Mouse (Mus musculus) heart, embryonic 10.5 days (tissue): ENCODE results near the gene Prdm13. TPM values are rescaled to one million over a fixed set of nuclear protein-coding genes. Genes with fewer than 3 reads are reported as not detected.
A peak's percentile ranks its signal among the peaks of the same experiment; 100 is the strongest.

Experiments
- DNase-seq: peaks from one replicate; pipeline ENCODE4 v3.0.0-alpha.2; 2017; ENCODE audit warnings: low spot score
- H3K27ac ChIP-seq: fragments of 300-500 bp; sonication (generic); 2 replicates; pipeline ENCODE4 v1.5.1; 2016; ENCODE audit warnings: mild to moderate bottlenecking
- H3K27me3 ChIP-seq: fragments of 300-500 bp; sonication (generic); 2 replicates; pipeline ENCODE4 v1.6.1; 2016; ENCODE audit warnings: mild to moderate bottlenecking; ENCODE audit not compliant: poor library complexity, insufficient read depth, severe bottlenecking
- H3K36me3 ChIP-seq: fragments of 300-500 bp; sonication (generic); 2 replicates; pipeline ENCODE4 v1.6.1; 2016; ENCODE audit warnings: mild to moderate bottlenecking, moderate library complexity
- H3K4me1 ChIP-seq: fragments of 300-500 bp; sonication (generic); 2 replicates; pipeline ENCODE4 v1.6.1; 2016; ENCODE audit warnings: mild to moderate bottlenecking
- H3K4me3 ChIP-seq: fragments of 300-500 bp; sonication (generic); 2 replicates; pipeline ENCODE4 v1.5.1; 2016; ENCODE audit warnings: mild to moderate bottlenecking, moderate library complexity
- H3K9me3 ChIP-seq: fragments of 300-500 bp; sonication (generic); 2 replicates; pipeline ENCODE4 v1.6.1; 2016; ENCODE audit warnings: mild to moderate bottlenecking, moderate library complexity
- WGBS: fragments of 180-500 bp; shearing (Covaris S2); methylation state at CpG from one replicate; pipeline ENCODE4 v1.1.7; 2016; 5-methylcytosine and 5-hydroxymethylcytosine counted together
- polyA plus RNA-seq: library from polyadenylated mRNA; unstranded; fragments of >200 nt; fragmentation: Nextera tagmentation; extraction: Ambion mirVana; gene quantifications from 2 replicates; pipeline ENCODE4 v1.2.1, GENCODE M21; 2016

Gene Prdm13
- polyA plus RNA-seq, result not detected in 2 replicates

DNA sequence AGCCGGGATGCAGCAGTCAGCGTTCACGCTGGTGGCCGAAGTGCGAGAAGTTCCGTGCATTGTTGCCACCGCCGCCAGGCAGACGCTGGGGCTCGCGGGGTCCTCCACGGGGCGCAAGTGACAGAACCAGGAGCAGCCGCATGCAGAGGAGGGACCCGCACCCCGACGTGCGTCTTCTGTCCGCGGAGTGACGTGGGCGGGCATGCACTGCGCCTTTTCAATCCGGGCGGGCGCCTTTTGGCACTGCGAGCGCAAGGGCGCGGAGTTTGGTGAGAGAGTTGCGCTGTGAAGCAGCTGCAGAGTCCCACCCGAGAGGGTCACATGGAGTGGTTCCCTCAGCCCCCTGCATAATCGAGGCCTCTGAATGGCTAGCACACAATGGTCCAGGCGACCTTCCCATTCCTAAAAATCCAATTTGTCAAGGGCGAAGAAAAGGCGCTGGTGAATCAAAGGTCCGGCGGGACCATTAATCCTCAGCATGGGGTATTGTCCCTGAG, at the start of gene Prdm13:
Gene Prdm13, minus strand, starts transcription at position 369 of the 497 bp plus-strand sequence.
- Histone ChIP-seq H3K4me1 (peaks cover 8% of the 10 kb centered on the region), H3K27ac (no peak within 1 kb of the TSS), H3K27me3 (peaks cover 99% of the 10 kb centered on the region), H3K36me3 (no peaks in the 10 kb centered on the region), H3K9me3 (no peaks in the 10 kb centered on the region), H3K4me3 (0 out of 2 replicates have a peak within 1 kb of the TSS, but pooled peaks have one; percentile 7)
- under 1% methylated on average over 38 of the region's 38 CpGs for WGBS
- DNase-seq, result no peak

GRCm38 (mm10) chr4:21727615-21728165, 41.9 kb upstream of the Prdm13 start, which contains the start of gene Ccnc:
Gene Ccnc, plus strand, starts transcription at chr4:21727701.
- Histone ChIP-seq H3K27me3 (no peaks in the 10 kb centered on the region), H3K27ac (peak within 1 kb of the TSS; percentile 92), H3K9me3 (no peaks in the 10 kb centered on the region), H3K36me3 (peaks cover under 1% of the 10 kb centered on the region; the same call in 1 of the 2 replicates), H3K4me3 (peak within 1 kb of the TSS; percentile 93), H3K4me1 (peaks cover 6% of the 10 kb centered on the region; the same call in 1 of the 2 replicates)
- WGBS, result under 1% methylated on average over 37 of the region's 37 CpGs
- peak; percentile 97 for DNase-seq

- no peaks in the 10 kb centered on the region for H3K9me3 ChIP-seq
- no peak for DNase-seq
- H3K27ac ChIP-seq, result peak overlapping the region; percentile 92
- H3K36me3 ChIP-seq, result no peaks in the 10 kb centered on the region; the same call in 1 of the 2 replicates
- H3K4me1 ChIP-seq, result peaks cover 6% of the 10 kb centered on the region; the same call in 1 of the 2 replicates
- peak overlapping the region; percentile 93 for H3K4me3 ChIP-seq
- 2% methylated on average over 22 of the region's 22 CpGs for WGBS
- no peaks in the 10 kb centered on the region for H3K27me3 ChIP-seq
Measured at GRCm38 (mm10) chr4:21726912-21727614, 41.3 kb upstream of the Prdm13 start.

DNA sequence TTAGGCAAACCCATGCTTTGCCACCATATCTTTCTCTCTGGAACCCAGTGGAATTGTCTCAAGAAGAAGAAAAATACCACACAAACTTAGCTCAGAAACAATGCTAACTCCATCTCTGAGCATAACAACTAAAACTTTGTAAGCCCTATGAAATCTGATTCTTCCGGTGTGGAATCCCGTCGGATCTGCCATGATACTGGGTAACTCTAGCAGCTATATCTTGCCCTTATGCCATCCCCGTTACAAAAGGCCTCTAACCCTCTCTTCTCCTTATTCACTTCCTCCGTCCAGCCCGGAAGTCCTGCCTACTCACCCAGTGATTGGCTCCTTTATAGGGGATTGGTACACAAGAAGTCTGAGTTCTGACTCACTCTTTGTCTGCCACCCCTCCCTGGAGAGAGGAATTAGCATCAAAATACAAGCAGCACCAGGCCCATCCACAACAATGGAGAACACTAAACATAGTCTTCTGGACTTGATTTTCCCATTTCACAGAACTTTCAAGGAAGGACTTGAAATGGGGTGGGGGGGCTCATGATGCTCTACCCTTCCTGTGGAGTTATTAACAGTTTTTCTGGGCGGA, 37.1 kb upstream of the Prdm13 start:
- DNase-seq, result no peak
- WGBS, result 61% methylated on average over 7 of the region's 7 CpGs
- no peaks in the 10 kb centered on the region for H3K4me1 ChIP-seq
- H3K27ac ChIP-seq, result no peak overlapping the region
- H3K36me3 ChIP-seq, result no peaks in the 10 kb centered on the region
- H3K4me3 ChIP-seq, result no peak overlapping the region
- H3K27me3 ChIP-seq, result no peaks in the 10 kb centered on the region; the same call in 1 of the 2 replicates
- H3K9me3 ChIP-seq, result no peaks in the 10 kb centered on the region

GRCm38 (mm10) chr4:21712147-21712546, 26.4 kb upstream of the Prdm13 start:
- H3K9me3 ChIP-seq, result no peaks in the 10 kb centered on the region
- no peaks in the 10 kb centered on the region for H3K36me3 ChIP-seq
- 4% methylated on average over 13 of the region's 13 CpGs for WGBS
- peaks cover 5% of the 10 kb centered on the region; the same call in 1 of the 2 replicates for H3K27me3 ChIP-seq
- H3K4me3 ChIP-seq, result no peak overlapping the region
- DNase-seq, result peak; percentile 95
- no peaks in the 10 kb centered on the region for H3K4me1 ChIP-seq
- H3K27ac ChIP-seq, result no peak overlapping the region

DNA sequence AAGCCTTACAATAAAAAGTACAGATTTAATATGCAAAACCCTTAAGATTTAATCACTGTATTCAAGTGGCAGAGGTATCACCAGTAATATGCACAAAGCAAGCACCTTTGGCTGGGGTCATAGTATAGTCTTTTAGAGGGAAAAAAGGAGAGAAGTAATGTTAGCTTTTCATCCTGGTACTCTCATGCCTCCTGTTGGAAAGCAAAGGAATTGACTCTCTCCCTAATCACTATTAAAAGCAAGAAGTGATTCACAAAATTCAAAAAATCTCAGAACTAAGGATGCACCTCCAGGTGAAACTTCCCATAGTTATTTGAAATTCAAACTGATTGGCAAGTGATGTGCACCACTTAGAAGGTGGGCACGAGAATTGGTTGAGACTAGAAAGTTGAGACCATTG, 19.3 kb upstream of the Prdm13 start:
- no peak overlapping the region for H3K4me3 ChIP-seq
- DNase-seq, result no peak
- WGBS, result 40% methylated on average over 1 of the region's 1 CpGs
- H3K9me3 ChIP-seq, result no peaks in the 10 kb centered on the region
- H3K36me3 ChIP-seq, result no peaks in the 10 kb centered on the region
- no peaks in the 10 kb centered on the region for H3K27me3 ChIP-seq
- no peak overlapping the region for H3K27ac ChIP-seq
- no peaks in the 10 kb centered on the region for H3K4me1 ChIP-seq

DNA sequence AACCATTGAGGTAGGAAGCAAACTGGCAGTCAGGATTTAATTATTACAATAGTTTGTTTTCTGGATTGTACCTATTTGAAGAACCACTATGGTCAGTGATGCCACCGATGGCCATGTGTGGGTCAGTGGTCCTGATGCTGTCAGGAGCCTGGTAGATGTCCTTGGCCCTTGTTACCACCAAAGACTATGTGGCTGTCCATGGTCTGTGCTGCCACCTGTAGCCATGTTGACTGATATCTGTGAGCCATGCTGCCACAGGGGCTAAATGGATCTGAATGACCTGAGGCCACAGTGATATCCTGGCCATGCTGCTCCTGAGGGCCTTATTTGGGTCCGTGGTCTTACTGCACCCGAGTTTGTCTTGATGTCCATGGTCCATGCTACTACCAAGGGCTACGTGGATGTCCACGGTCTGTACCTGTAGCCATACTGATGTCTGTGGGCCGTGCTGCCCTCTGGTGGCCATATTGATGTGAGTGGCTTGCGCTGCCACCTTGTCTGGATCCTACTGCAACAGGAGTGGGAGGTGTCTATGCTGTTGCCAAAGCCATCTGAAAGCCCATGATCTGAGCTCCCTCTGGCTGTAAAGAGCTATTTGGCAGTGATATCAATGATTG, 10.0 kb upstream of the Prdm13 start:
- DNase-seq, result no peak
- Histone ChIP-seq H3K4me1 (no peaks in the 10 kb centered on the region), H3K27ac (no peak overlapping the region), H3K36me3 (no peaks in the 10 kb centered on the region), H3K27me3 (peaks cover 36% of the 10 kb centered on the region), H3K9me3 (no peaks in the 10 kb centered on the region), H3K4me3 (no peak overlapping the region)
- 27% methylated on average over 7 of the region's 7 CpGs for WGBS

- DNase-seq, result no peak
- Histone ChIP-seq H3K27ac (no peak overlapping the region), H3K27me3 (peaks cover 91% of the 10 kb centered on the region), H3K9me3 (no peaks in the 10 kb centered on the region), H3K4me1 (peaks cover 8% of the 10 kb centered on the region), H3K4me3 (no peak overlapping the region), H3K36me3 (no peaks in the 10 kb centered on the region)
- 12% methylated on average over 7 of the region's 7 CpGs for WGBS
Measured at GRCm38 (mm10) chr4:21690221-21690620, 4.5 kb upstream of the Prdm13 start.

DNA sequence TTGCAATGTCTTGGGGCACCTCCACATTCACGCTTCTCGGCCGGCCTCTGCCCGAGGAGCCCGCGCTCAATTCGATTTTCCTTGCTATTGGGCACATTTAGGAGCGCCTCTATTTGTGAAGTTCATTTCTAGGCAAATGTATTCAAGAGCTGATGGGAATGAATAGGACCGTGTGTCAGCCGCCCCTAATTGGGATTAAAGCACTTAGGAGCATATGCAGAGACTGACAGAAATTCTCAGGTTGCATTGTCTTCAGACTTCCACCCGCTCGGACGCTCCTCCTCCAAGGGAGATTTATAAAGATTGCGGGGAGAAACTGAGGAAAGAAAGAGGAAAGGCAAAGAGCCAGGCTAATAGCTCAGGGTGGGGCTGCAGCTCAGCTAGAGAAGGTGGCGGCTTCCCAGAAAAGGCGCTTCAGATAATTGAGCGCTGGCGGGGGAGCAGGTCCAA, 3.8 kb upstream of the Prdm13 start:
- peak overlapping the region; percentile 67; the same call in 1 of the 2 replicates for H3K4me3 ChIP-seq
- no peak for DNase-seq
- WGBS, result 1% methylated on average over 18 of the region's 18 CpGs

GRCm38 (mm10) chr4:21688703-21689200, 3.0 kb upstream of the Prdm13 start:
- peaks cover 8% of the 10 kb centered on the region for H3K4me1 ChIP-seq
- no peaks in the 10 kb centered on the region for H3K36me3 ChIP-seq
- under 1% methylated on average over 60 of the region's 64 CpGs for WGBS
- no peak for DNase-seq
- no peaks in the 10 kb centered on the region for H3K9me3 ChIP-seq
- peak overlapping the region; percentile 67 for H3K4me3 ChIP-seq
- H3K27ac ChIP-seq, result no peak overlapping the region
- H3K27me3 ChIP-seq, result peaks cover 99% of the 10 kb centered on the region

More for the DNA sequence above, 3.8 kb upstream of the Prdm13 start:
- H3K4me1 ChIP-seq, result peaks cover 8% of the 10 kb centered on the region
- peaks cover 95% of the 10 kb centered on the region for H3K27me3 ChIP-seq
- no peak overlapping the region for H3K27ac ChIP-seq
- H3K9me3 ChIP-seq, result no peaks in the 10 kb centered on the region
- no peaks in the 10 kb centered on the region for H3K36me3 ChIP-seq

DNA sequence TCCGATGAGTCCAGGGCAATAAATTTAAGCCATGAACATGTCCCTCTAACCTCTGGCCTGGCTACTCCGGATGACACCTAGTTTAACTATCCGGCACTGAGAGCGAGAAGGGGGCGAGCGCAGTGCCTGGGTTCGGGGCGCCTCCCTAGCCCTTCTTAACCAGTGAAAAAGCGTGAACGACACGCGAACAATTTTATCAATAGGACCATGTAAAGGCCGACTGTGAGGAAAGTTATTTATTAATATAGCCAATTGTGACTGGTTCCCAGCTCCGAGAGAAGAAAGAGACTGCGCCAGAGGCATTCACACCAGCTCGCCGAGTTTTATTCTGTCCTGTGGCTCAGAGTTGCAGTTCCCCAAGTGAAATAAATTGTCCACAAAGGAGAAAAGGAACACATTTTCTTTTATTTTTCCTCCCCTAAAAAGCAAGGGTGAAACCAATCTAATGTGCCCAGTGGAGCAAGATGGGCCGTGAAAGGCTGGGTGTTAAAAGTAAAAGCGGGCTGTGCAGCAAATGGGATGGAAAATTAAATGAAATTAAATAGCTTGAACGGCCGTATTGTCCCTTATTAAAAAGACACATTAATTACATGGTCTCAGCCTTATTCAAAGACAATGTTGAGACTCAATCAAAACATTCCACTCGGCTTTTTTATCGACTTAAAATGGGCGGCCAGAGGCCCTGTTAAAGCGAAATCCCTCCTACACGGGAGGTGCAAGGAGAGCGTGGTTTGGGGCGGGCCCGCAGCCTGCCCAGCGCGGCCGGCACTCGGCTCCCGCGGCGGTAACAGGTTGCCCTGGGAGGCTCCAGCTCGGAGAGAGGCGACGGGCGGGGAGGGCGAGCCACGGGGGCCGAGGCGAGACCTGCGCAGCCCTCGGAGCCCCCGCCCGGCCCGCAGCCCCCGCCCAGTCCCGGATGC, 2.3 kb upstream of the Prdm13 start:
- Histone ChIP-seq H3K36me3 (no peaks in the 10 kb centered on the region), H3K4me1 (peaks cover 8% of the 10 kb centered on the region), H3K4me3 (peak overlapping the region; percentile 67), H3K27me3 (peaks cover 99% of the 10 kb centered on the region), H3K27ac (no peak overlapping the region), H3K9me3 (no peaks in the 10 kb centered on the region)
- DNase-seq, result no peak
- 3% methylated on average over 51 of the region's 51 CpGs for WGBS

DNA sequence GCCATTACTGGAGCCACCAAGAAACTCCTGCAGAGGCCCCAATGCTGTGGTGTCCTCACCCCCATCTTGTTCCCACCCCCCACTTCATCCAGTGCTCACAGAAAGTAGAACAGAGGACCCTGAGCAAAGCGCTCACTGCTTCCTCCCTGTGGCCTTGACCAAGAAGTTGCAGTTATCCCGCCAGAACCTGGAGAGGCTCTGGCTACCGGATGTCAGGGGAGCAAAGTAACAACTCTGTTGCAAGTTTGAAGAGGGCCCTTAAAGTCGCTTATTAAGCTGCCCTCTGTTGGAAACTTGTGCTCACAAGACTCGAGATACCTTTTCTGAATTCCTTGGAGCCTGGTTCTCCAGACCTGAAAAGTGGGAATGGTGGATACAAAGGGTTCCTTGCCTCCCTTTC, 1.2 kb upstream of the Prdm13 start:
- H3K4me1 ChIP-seq, result peaks cover 8% of the 10 kb centered on the region
- no peak overlapping the region for H3K4me3 ChIP-seq
- no peak overlapping the region for H3K27ac ChIP-seq
- no peak for DNase-seq
- WGBS, result 1% methylated on average over 5 of the region's 5 CpGs
- H3K36me3 ChIP-seq, result no peaks in the 10 kb centered on the region
- peaks cover 99% of the 10 kb centered on the region for H3K27me3 ChIP-seq
- H3K9me3 ChIP-seq, result no peaks in the 10 kb centered on the region
